Mouse (Mus musculus) lung, adult 2 months (tissue): Measurements from ENCODE around the gene Pan3.

Experiments used
- CTCF ChIP-seq: fragments of 200-500 bp; IDR thresholded peaks from 2 replicates; pipeline ENCODE4 v1.5.1; 2011; ENCODE audit warnings: mild to moderate bottlenecking, low read length, control low read depth; ENCODE audit not compliant: insufficient read depth
- POLR2A ChIP-seq: fragments of 200-500 bp; IDR thresholded peaks from 2 replicates; pipeline ENCODE4 v1.6.1; 2011; ENCODE audit warnings: low read depth, mild to moderate bottlenecking, control low read depth, low read length, borderline replicate concordance; ENCODE audit errors: extremely low read depth

GRCm38 (mm10) chr5:147539815-147540214 is 109.9 kb downstream of the Pan3 start:
- TF ChIP-seq CTCF (no peak), POLR2A (no peak)
